Mouse (Mus musculus) olfactory bulb, adult 2 months (tissue): ENCODE results near the gene Kcnip3.

Experiments
- CTCF ChIP-seq: fragments of 200-500 bp; IDR thresholded peaks from 2 replicates; pipeline ENCODE4 v1.5.1; 2012; ENCODE audit warnings: low read depth, mild to moderate bottlenecking, low read length, moderate library complexity; ENCODE audit not compliant: insufficient read depth
- POLR2A ChIP-seq: fragments of 200-500 bp; IDR thresholded peaks from 2 replicates; pipeline ENCODE4 v1.6.1; 2012; ENCODE audit warnings: mild to moderate bottlenecking, low read depth, low read length, moderate library complexity; ENCODE audit not compliant: insufficient read depth

DNA sequence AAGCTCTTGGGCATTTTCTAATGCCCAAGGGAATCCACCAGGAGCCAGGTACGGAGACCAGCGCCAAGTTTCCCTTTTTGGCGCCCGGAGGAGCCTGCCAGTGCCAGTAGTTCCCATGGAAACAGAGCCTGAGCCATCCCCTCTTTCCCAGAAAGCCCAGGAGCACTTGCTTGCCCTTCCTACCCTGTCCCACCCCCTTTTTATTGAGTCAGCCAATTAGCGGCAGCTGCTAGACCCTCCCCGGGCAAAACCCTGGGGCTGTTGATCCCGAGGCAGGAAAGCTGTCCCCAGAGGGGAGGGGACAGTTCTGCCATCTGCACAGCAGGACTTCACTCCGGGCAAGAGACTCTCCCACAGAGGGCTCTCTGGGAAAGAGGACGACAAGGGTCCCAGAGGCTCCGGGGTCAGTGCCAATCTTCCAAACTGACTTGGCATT, at the start of gene Kcnip3:
- no peak for TF ChIP-seq CTCF
- TF ChIP-seq POLR2A, result no peak
